Mouse (Mus musculus): ENCODE results near the gene Dennd6a.

DNA sequence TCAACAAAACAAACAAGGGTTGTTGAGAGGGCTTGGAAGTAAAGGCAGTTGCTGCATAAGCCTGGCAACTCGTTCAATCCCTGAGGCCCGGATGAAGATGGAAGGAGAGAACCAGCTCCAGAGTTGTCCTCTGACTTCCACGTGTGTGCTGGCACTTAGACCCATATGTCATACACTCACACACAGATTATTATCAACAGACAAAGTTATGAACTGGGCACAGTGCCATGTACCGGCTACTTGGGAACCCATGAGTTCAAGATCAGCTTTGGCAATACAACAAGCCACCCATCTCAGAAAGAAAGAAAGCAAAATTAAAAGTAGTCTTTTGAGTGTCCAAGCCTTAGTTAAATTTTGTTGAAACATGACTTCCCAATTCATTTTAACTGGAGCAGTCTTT is 51.6 kb downstream of the Dennd6a start:
- TF ChIP-seq POLR2A (IDR thresholded peaks at IDR 0.05; ENCODE audit: low read depth, low read length) (no peak), CTCF (conservative IDR thresholded peaks at IDR 0.05; ENCODE audit: insufficient read depth, insufficient read length, low read depth, low read length) (no peak)

Measured in kidney, adult 2 months (tissue).